Mouse (Mus musculus): ENCODE measurements around the gene Col8a2. TPM values are rescaled to one million over a fixed set of nuclear protein-coding genes. Genes with fewer than 3 reads are reported as not detected.

Col8a2 gene
- total and polyA plus RNA-seq, 3 experiments, result not detected

DNA sequence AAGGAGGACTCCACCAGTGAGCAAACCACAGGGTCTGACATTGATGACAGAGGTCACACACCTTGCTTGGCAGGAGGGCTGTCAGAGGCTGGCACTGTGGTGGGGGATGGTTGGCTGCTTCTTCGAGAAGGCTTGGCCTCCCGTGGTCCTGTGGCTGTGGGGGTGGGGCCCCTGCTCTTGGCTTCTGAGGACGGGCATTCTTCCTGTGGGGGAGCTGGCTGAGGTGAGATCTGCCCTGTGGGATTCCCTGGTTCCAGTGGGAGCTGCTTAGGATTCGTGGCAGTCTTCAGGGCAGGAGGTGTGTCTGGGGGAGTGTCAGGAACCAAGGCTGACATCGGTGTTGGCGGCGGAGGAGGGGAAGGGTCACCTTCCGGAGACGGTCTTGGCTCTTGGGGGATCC, 44.6 kb upstream of the Col8a2 start:
- no peak for DNase-seq (ENCODE audit: extremely low read depth)

DNA sequence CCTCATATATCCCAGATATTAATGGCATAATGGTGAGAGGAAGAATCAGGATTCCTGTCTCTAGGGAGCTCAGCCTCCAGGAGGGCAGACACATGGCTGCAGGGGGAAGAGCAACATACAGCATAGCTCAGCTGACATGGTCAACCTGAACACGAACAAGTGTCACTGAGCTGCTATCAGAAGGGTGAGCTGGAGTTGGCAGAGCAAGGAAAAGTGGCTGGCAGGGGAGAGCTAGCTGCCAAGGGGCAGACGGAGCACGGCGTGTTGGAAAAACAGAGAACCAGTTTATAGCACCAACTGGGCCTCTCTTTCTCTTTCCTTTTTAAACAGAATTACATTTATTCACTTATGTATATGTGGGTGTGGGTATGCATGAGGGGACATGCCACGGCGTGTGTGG, 44.1 kb upstream of the Col8a2 start:
- peaks cover 40 to 88% of the 10 kb centered on the region in 2 experiments for H3K36me3 ChIP-seq (replicated peaks in 1 of 2; ENCODE audit: control insufficient read depth in 1 of 2, insufficient read depth in 1 of 2, low read length in 1 of 2)

More for the DNA sequence above, 44.6 kb upstream of the Col8a2 start:
- Histone ChIP-seq H3K9me3 (replicated peaks; ENCODE audit: low read length) (no peaks in the 10 kb centered on the region), H3K27me3 (replicated peaks) (no peaks in the 10 kb centered on the region), H3K4me2 (ENCODE audit: insufficient read depth, low read depth, poor library complexity, severe bottlenecking) (no peak overlapping the region), H3K4me1 (ENCODE audit: control insufficient read depth in 1 of 2, insufficient read depth in 2 of 2) (peaks cover 7 to 38% of the 10 kb centered on the region in 2 experiments), H3K79me2 (replicated peaks; ENCODE audit: control insufficient read depth, extremely low read depth, insufficient read depth, poor library complexity, severe bottlenecking) (0 out of 2 replicates have a peak, but pooled peaks cover 2% of the 10 kb centered on the region), H3K27ac (ENCODE audit: insufficient read depth, low read depth) (no peak overlapping the region), H3K36me3 (replicated peaks in 1 of 2; ENCODE audit: control insufficient read depth in 1 of 2, insufficient read depth in 1 of 2, low read length in 1 of 2) (peaks cover 43 to 88% of the 10 kb centered on the region in 2 experiments), H3K9ac (ENCODE audit: insufficient read depth, low read depth) (no peak overlapping the region), H3K4me3 (replicated peaks in 1 of 3; ENCODE audit: low read depth in 2 of 3, low read length in 2 of 3, poor library complexity in 1 of 3) (no peak overlapping the region)
- no peak for TF ChIP-seq TBP (conservative IDR thresholded peaks at IDR 0.05; ENCODE audit: low read depth, low read length)
- TF ChIP-seq E2F4 (IDR thresholded peaks at IDR 0.05; ENCODE audit: insufficient replicate concordance, low read depth, low read length), result no peak
- no peak for TF ChIP-seq MAX (IDR thresholded peaks at IDR 0.05; ENCODE audit: low read length)
- TF ChIP-seq PAX5 (IDR thresholded peaks at IDR 0.05; ENCODE audit: low read length), result no peak
- TF ChIP-seq KAT2A (IDR thresholded peaks at IDR 0.05; ENCODE audit: insufficient replicate concordance, low read length), result no peak
- no peak for TF ChIP-seq NELFE (IDR thresholded peaks at IDR 0.05; ENCODE audit: low read depth, low read length)
- TF ChIP-seq RAD21 (IDR thresholded peaks at IDR 0.05; ENCODE audit: low read depth, low read length), result no peak
- TF ChIP-seq ETS1 (conservative IDR thresholded peaks at IDR 0.05; ENCODE audit: low read depth, low read length), result no peak
- TF ChIP-seq CTCF (conservative IDR thresholded peaks at IDR 0.05 in 1 of 2, IDR thresholded peaks at IDR 0.05 in 1 of 2; ENCODE audit: low read depth in 2 of 2, low read length in 2 of 2), result no peak
- TF ChIP-seq BHLHE40 (IDR thresholded peaks at IDR 0.05; ENCODE audit: low read depth, low read length), result no peak
- TF ChIP-seq MAZ (IDR thresholded peaks at IDR 0.05; ENCODE audit: low read depth, low read length), result no peak
- no peak for TF ChIP-seq SIN3A (IDR thresholded peaks at IDR 0.05; ENCODE audit: low read length)
- no peak for TF ChIP-seq SMC3 (IDR thresholded peaks at IDR 0.05; ENCODE audit: low read depth, low read length)
- TF ChIP-seq EP300 (IDR thresholded peaks at IDR 0.05; ENCODE audit: low read length), result no peak
- no peak for TF ChIP-seq POLR2AphosphoS2 (IDR thresholded peaks at IDR 0.05; ENCODE audit: low read depth, low read length)
- no peak for TF ChIP-seq TCF12 (IDR thresholded peaks at IDR 0.05; ENCODE audit: low read depth, low read length)
- TF ChIP-seq CHD1 (IDR thresholded peaks at IDR 0.05; ENCODE audit: low read depth, low read length), result no peak
- TF ChIP-seq ZNF384 (IDR thresholded peaks at IDR 0.05; ENCODE audit: low read depth, low read length), result no peak
- in situ Hi-C loops (cut with MboI; ENCODE audit: low pct_ligation_motif_present, low pct_unique_long_range_greater_than_20kb, low sequenced_read_pairs) (no loop called here), dilution Hi-C loops (cut with MboI; ENCODE audit: extremely low pct_ligation_motif_present, extremely low pct_unique_long_range_greater_than_20kb, low sequenced_read_pairs) (no loop called here)

More for the DNA sequence above, 44.1 kb upstream of the Col8a2 start:
- no peak overlapping the region for H3K4me3 ChIP-seq (replicated peaks in 1 of 3; ENCODE audit: low read depth in 2 of 3, low read length in 2 of 3, poor library complexity in 1 of 3)
- H3K79me2 ChIP-seq (replicated peaks; ENCODE audit: control insufficient read depth, extremely low read depth, insufficient read depth, poor library complexity, severe bottlenecking), result 0 out of 2 replicates have a peak, but pooled peaks cover 2% of the 10 kb centered on the region
- no peak for TF ChIP-seq GABPA (IDR thresholded peaks at IDR 0.05; ENCODE audit: insufficient replicate concordance, low read depth, low read length)
- no peak for TF ChIP-seq HCFC1 (IDR thresholded peaks at IDR 0.05; ENCODE audit: low read depth, low read length)
- no peak for TF ChIP-seq MAX (IDR thresholded peaks at IDR 0.05; ENCODE audit: low read length)
- H3K27ac ChIP-seq (ENCODE audit: insufficient read depth, low read depth), result no peak overlapping the region
- no peak overlapping the region for H3K4me2 ChIP-seq (ENCODE audit: insufficient read depth, low read depth, poor library complexity, severe bottlenecking)
- no peak for DNase-seq (ENCODE audit: extremely low read depth)
- no peak overlapping the region for H3K9ac ChIP-seq (ENCODE audit: insufficient read depth, low read depth)
- H3K4me1 ChIP-seq (ENCODE audit: control insufficient read depth in 1 of 2, insufficient read depth in 2 of 2), result peaks cover 7 to 33% of the 10 kb centered on the region in 2 experiments
- dilution Hi-C loops (cut with MboI; ENCODE audit: extremely low pct_ligation_motif_present, extremely low pct_unique_long_range_greater_than_20kb, low sequenced_read_pairs), result no loop called here
- no peaks in the 10 kb centered on the region for H3K27me3 ChIP-seq (replicated peaks)
- no peaks in the 10 kb centered on the region for H3K9me3 ChIP-seq (replicated peaks; ENCODE audit: low read length)
- in situ Hi-C loops (cut with MboI; ENCODE audit: low pct_ligation_motif_present, low pct_unique_long_range_greater_than_20kb, low sequenced_read_pairs), result no loop called here

Data from CH12.LX (cell line).